Mouse (Mus musculus) spleen, adult 18-20 months (tissue): ENCODE results near the gene Rps13.

Experiments used
- DNase-seq, 2 experiments: peaks; one replicate each; pipeline ENCODE4 v3.0.0; 2022; ENCODE audit warnings: mixed read lengths in 2 of 2

Rps13 gene

DNA sequence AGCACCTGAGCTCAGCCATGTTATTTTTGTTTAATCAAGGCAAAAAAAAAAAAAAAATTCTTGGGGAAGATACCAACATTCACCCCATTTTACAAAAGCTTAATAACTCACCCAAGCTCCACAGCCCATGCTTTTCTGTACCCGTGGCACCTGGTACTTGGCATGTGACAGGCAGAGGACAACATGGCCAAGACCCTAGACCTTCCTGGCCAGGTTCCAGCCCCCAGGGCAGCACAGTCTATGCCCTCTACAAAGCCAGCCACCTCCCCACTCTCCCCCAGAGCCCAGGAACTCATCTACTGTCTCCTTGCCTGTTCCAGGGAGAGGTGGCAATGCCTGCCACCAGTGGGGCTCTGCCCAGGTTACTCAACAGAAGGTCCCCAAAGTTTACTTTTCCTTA lies 43.4 kb downstream of the Rps13 start:
- DNase-seq: no peak

DNA sequence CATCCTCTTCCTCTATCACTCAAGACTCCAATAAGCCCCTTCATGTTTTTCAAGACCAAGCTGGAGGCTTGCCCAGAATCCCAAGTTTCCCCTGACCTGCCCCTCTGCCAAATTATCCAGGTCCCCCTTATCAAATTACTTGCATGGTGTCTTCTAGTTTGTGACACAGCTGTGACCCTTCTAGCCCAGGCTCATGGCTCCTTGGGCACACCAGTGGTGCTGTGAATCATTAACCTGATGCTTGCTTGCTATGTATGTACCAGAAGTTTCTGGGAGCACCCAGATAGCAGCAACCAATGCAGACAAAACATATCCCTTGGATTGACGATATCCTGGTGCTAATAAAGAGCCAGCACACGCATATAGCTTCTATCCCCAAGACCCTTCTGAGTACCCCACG lies 45.0 kb downstream of the Rps13 start:
- DNase-seq: no peak

DNA sequence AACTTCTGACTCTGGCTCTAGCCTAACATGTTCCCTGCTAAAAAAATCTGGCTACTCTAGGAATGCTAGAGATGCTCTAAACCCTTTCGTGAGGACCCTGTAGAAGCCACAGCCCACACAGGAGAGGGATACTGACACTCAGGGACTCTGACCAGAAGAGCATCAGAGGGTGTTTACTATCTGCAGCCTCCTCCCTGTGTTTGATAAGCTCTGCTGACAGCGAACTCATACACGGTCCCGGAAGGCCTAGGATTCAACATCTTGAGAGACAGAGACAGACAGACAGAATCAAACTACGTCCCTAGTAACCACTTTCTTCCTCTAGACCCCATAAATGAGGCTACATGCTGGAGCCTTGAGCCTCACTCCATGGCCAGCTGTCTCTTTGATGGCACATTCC lies 46.0 kb downstream of the Rps13 start:
- DNase-seq: no peak

DNA sequence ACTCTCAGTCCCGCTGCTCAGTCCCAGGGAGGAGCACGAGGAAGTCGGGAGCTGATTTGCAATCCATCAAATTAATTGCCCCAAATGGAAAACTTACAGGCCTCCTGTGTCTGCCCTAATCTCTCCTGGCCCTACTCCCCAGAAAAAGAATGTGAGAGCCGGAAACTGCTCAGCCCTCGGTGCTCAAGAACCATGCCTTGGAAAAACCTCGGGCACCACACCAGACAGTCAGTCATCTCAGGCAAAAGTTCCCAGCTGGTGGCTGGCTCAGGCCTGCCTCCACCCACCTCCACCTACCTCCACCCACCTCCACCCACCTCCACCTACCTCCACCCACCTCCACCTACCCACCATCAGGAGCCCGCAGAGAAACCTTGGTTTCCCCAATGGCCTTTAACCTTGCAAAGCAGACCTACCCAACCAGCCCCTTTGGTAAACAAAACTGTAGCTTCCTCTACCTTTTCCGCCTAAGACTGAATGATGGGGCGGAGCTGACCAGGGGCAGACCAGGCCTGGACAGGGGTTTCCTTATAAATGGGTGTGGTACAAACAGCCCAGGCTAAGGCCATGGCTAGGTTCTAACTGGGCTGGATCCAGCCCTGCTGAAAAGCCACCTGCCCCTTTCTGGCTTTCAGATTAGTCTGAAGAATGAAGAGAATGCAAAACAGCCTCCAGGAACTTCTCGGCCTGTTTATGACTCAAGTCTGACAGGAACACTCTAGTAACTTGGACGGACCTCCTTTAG lies 47.2 kb downstream of the Rps13 start:
- no peak for DNase-seq

DNA sequence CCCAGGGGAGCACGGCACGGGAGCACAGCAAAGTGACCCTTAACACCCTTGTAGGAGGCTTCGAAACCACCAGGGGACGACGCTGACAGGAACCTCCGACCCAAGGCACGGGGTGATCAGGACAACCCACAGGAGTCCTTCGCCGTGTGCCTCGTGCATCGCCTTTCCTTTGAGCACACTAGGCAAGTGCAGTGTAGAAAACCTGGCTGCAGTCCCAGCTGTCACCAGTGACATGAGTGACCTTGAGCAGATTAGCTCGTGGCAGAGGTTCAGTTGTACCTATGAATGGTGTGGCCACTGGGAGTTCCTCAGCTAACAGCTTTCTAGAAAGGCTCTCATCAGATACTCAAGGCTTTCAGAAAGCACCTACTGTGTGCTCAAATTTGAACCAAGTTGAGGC lies 47.8 kb downstream of the Rps13 start:
- no peak for DNase-seq

DNA sequence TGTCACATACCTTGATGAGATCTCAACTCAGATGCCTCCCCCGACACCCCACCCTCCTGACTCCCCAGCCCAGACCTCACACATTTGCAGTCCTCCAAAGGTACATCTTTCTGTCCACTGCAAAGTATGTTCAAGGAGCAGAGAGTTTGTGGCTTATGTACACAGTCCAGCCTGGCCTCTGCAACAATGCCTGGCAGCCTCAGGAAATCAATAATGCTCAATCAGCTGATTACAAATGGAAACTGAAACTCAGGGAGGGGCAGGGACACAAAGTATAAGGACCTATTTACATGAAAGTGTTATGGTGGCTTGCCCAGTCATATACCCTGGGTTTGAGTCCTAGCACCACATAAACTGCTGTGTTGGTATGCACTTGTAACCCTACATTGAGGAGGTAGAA lies 48.8 kb downstream of the Rps13 start:
- DNase-seq: no peak

DNA sequence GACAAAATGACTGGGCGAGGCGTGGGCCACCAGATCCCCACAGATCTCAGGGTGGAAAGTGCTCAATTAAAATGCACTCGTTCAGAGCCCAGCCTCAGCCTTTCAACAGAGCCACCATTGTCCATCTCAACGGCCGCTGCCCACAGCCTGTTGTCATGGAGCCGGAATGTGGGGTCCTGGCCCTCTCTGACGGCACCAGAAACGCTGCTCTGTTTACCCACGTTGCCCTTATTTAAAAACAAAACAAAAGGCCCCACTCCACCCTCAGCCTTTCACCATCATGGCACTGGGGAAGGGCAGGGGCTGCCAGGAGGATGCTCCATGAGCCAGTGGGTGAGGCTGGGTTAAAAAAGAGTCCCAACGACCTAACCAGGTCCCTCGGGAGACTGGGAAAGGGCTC lies 51.2 kb downstream of the Rps13 start:
- DNase-seq: no peak
